Mouse (Mus musculus) thymus, postnatal 14 days (tissue): ENCODE data around the gene Apbb2.

Experiments
- DNase-seq: peaks from one replicate; pipeline ENCODE4 v3.0.0; 2021

Apbb2 gene

GRCm38 (mm10) chr5:66327949-66328726, 290.4 kb downstream of the Apbb2 start:
- DNase-seq = no peak

GRCm38 (mm10) chr5:66326395-66326794, 292.2 kb downstream of the Apbb2 start:
- no peak for DNase-seq

GRCm38 (mm10) chr5:66323603-66324002, 295.0 kb downstream of the Apbb2 start:
- DNase-seq = no peak

GRCm38 (mm10) chr5:66323131-66323530, 295.5 kb downstream of the Apbb2 start:
- DNase-seq = no peak

GRCm38 (mm10) chr5:66319827-66320404, 298.7 kb downstream of the Apbb2 start:
- no peak for DNase-seq

GRCm38 (mm10) chr5:66319341-66319740, 299.2 kb downstream of the Apbb2 start:
- DNase-seq = peak; percentile 81

GRCm38 (mm10) chr5:66315791-66316190, 302.8 kb downstream of the Apbb2 start:
- DNase-seq = no peak

GRCm38 (mm10) chr5:66310806-66311205, 307.8 kb downstream of the Apbb2 start:
- DNase-seq = no peak

GRCm38 (mm10) chr5:66310328-66310727, 308.3 kb downstream of the Apbb2 start:
- DNase-seq = no peak

GRCm38 (mm10) chr5:66305511-66305910, 313.1 kb downstream of the Apbb2 start:
- no peak for DNase-seq

GRCm38 (mm10) chr5:66304300-66305067, 314.1 kb downstream of the Apbb2 start:
- DNase-seq = no peak

GRCm38 (mm10) chr5:66302873-66303272, 315.7 kb downstream of the Apbb2 start:
- DNase-seq = no peak

GRCm38 (mm10) chr5:66302085-66302815, 316.3 kb downstream of the Apbb2 start:
- no peak for DNase-seq

- no peak for DNase-seq
These were observed 318.0 kb downstream of the Apbb2 start for GRCm38 (mm10) chr5:66300576-66300975.

GRCm38 (mm10) chr5:66298856-66299255, 319.7 kb downstream of the Apbb2 start:
- no peak for DNase-seq

GRCm38 (mm10) chr5:66296116-66296515, 322.5 kb downstream of the Apbb2 start:
- no peak for DNase-seq

GRCm38 (mm10) chr5:66294952-66295351, 323.6 kb downstream of the Apbb2 start:
- DNase-seq = no peak

- peak; percentile 14 for DNase-seq
These were observed 324.4 kb downstream of the Apbb2 start for GRCm38 (mm10) chr5:66294106-66294625.

- DNase-seq = no peak
These were observed 337.8 kb downstream of the Apbb2 start for GRCm38 (mm10) chr5:66280742-66281141.

GRCm38 (mm10) chr5:66279650-66280049, 338.9 kb downstream of the Apbb2 start:
- DNase-seq = no peak

- DNase-seq = no peak
These were observed 344.2 kb downstream of the Apbb2 start for GRCm38 (mm10) chr5:66274417-66274816.

GRCm38 (mm10) chr5:66271141-66271540, 347.4 kb downstream of the Apbb2 start:
- DNase-seq = no peak

GRCm38 (mm10) chr5:66269616-66270015, 349.0 kb downstream of the Apbb2 start:
- DNase-seq = no peak
